Mouse (Mus musculus) hindbrain, embryonic 15.5 days (tissue): ENCODE results near the gene Rtn2. TPM values are rescaled to one million over a fixed set of nuclear protein-coding genes. Genes with fewer than 3 reads are reported as not detected.
A peak's percentile ranks its signal among the peaks of the same experiment; 100 is the strongest.
"Not testable (repeated sequence)": the region's sequence is repeated elsewhere in the genome, so short reads cannot be mapped to it uniquely, and the experiment has no call there.

Experiments used
- ATAC-seq: fragments of 200-750 bp; cut with Nextera tagmentation; 2 replicates; pipeline ENCODE4 v1.8.0; 2017; ENCODE audit warnings: low read depth, moderate number of reproducible peaks, moderate TSS enrichment; ENCODE audit not compliant: low FRiP score
- H3K27ac ChIP-seq: fragments of 300-500 bp; sonication (generic); replicated peaks from 2 replicates; pipeline ENCODE4 v1.5.1; 2015; ENCODE audit warnings: mild to moderate bottlenecking, inconsistent platforms
- H3K27me3 ChIP-seq: fragments of 300-500 bp; sonication (generic); 2 replicates; pipeline ENCODE4 v1.6.1; 2015; ENCODE audit warnings: control low read depth, inconsistent platforms
- H3K36me3 ChIP-seq: fragments of 300-500 bp; sonication (generic); 2 replicates; pipeline ENCODE4 v1.6.1; 2015; ENCODE audit warnings: control low read depth, inconsistent platforms
- H3K4me1 ChIP-seq: fragments of 300-500 bp; sonication (generic); replicated peaks from 2 replicates; pipeline ENCODE4 v1.6.1; 2015; ENCODE audit warnings: control low read depth, inconsistent platforms
- H3K4me2 ChIP-seq: fragments of 300-500 bp; sonication (generic); 2 replicates; pipeline ENCODE4 v1.6.1; 2015; ENCODE audit warnings: moderate library complexity, mild to moderate bottlenecking, inconsistent platforms
- H3K4me3 ChIP-seq: fragments of 300-500 bp; sonication (generic); 2 replicates; pipeline ENCODE4 v1.5.1; 2015; ENCODE audit warnings: mild to moderate bottlenecking, inconsistent platforms
- H3K9ac ChIP-seq: fragments of 300-500 bp; sonication (generic); 2 replicates; pipeline ENCODE4 v1.6.1; 2015; ENCODE audit warnings: inconsistent platforms
- H3K9me3 ChIP-seq: fragments of 300-500 bp; sonication (generic); 2 replicates; pipeline ENCODE4 v1.6.1; 2016; ENCODE audit warnings: control low read depth, inconsistent platforms
- WGBS: fragments of 180-500 bp; shearing (Covaris S2); methylation state at CpG from one replicate; pipeline ENCODE4 v1.1.7; 2015; 5-methylcytosine and 5-hydroxymethylcytosine counted together
- polyA plus RNA-seq: library from polyadenylated mRNA; unstranded; fragments of >200 nt; fragmentation: Nextera tagmentation; extraction: Ambion mirVana; gene quantifications from 2 replicates; pipeline ENCODE4 v1.2.1, GENCODE M21; 2015

Rtn2 gene
- polyA plus RNA-seq, 1 experiment from 2014 or later, result 130 TPM

- Histone ChIP-seq H3K27ac (peak overlapping the region; percentile 88), H3K9ac (peak overlapping the region; percentile 93), H3K4me3 (peak overlapping the region; percentile 99), H3K27me3 (peaks cover 5% of the 10 kb centered on the region; the same call in 1 of the 2 replicates), H3K36me3 (no peaks in the 10 kb centered on the region), H3K9me3 (no peaks in the 10 kb centered on the region), H3K4me1 (peaks cover 24% of the 10 kb centered on the region), H3K4me2 (peak overlapping the region; percentile 97)
- peak; percentile 24; the same call in 1 of the 2 replicates for ATAC-seq
- under 1% methylated on average over 19 of the region's 19 CpGs for WGBS
These were observed 12.5 kb upstream of the Rtn2 start for GRCm38 (mm10) chr7:19269721-19270441.

- H3K36me3 ChIP-seq, result no peaks in the 10 kb centered on the region
- ATAC-seq, result no peak
- H3K9me3 ChIP-seq, result no peaks in the 10 kb centered on the region
- peaks cover 5% of the 10 kb centered on the region; the same call in 1 of the 2 replicates for H3K27me3 ChIP-seq
- H3K4me1 ChIP-seq, result peaks cover 24% of the 10 kb centered on the region
- H3K4me3 ChIP-seq, result peak overlapping the region; percentile 99
- peak overlapping the region; percentile 88 for H3K27ac ChIP-seq
- peak overlapping the region; percentile 97 for H3K4me2 ChIP-seq
- WGBS, result under 1% methylated on average over 17 of the region's 21 CpGs
- peak overlapping the region; percentile 93 for H3K9ac ChIP-seq
These were observed 11.8 kb upstream of the Rtn2 start for GRCm38 (mm10) chr7:19270509-19271237.

GRCm38 (mm10) chr7:19271238-19272172 is 10.9 kb upstream of the Rtn2 start, which contains the start of gene Vasp:
Gene Vasp, minus strand, starts transcription at chr7:19271817.
- Histone ChIP-seq H3K9ac (peak within 1 kb of the TSS; percentile 93), H3K27ac (peak within 1 kb of the TSS; percentile 88), H3K4me1 (peaks cover 24% of the 10 kb centered on the region), H3K9me3 (no peaks in the 10 kb centered on the region), H3K36me3 (no peaks in the 10 kb centered on the region), H3K4me2 (peak within 1 kb of the TSS; percentile 97), H3K4me3 (peak within 1 kb of the TSS; percentile 99), H3K27me3 (peaks cover 5% of the 10 kb centered on the region; the same call in 1 of the 2 replicates)
- WGBS, result under 1% methylated on average over 60 of the region's 62 CpGs
- ATAC-seq, result peak; percentile 72

GRCm38 (mm10) chr7:19272173-19272764 is 10.2 kb upstream of the Rtn2 start:
- under 1% methylated on average over 36 of the region's 36 CpGs for WGBS
- peak; percentile 79 for ATAC-seq
- Histone ChIP-seq H3K36me3 (no peaks in the 10 kb centered on the region), H3K4me3 (peak overlapping the region; percentile 99), H3K9ac (peak overlapping the region; percentile 93), H3K27me3 (peaks cover 5% of the 10 kb centered on the region; the same call in 1 of the 2 replicates), H3K4me2 (peak overlapping the region; percentile 97), H3K27ac (peak overlapping the region; percentile 88), H3K4me1 (peaks cover 24% of the 10 kb centered on the region), H3K9me3 (no peaks in the 10 kb centered on the region)

GRCm38 (mm10) chr7:19276253-19276652 is 6.2 kb upstream of the Rtn2 start:
- Histone ChIP-seq H3K27ac (no peak overlapping the region), H3K36me3 (no peaks in the 10 kb centered on the region), H3K27me3 (peaks cover 43% of the 10 kb centered on the region), H3K4me1 (peaks cover 10% of the 10 kb centered on the region), H3K9me3 (no peaks in the 10 kb centered on the region), H3K4me2 (no peak overlapping the region), H3K4me3 (no peak overlapping the region), H3K9ac (no peak overlapping the region)
- 51% methylated on average over 4 of the region's 4 CpGs for WGBS
- no peak for ATAC-seq

- Histone ChIP-seq H3K27ac (no peak overlapping the region), H3K27me3 (peaks cover 46% of the 10 kb centered on the region), H3K4me1 (peaks cover 17% of the 10 kb centered on the region), H3K9me3 (no peaks in the 10 kb centered on the region), H3K36me3 (no peaks in the 10 kb centered on the region), H3K4me3 (peak overlapping the region; percentile 31), H3K4me2 (peak overlapping the region; percentile 52), H3K9ac (peak overlapping the region; percentile 20; the same call in 1 of the 2 replicates)
- no peak for ATAC-seq
- 4% methylated on average over 34 of the region's 34 CpGs for WGBS
These were observed 3.4 kb upstream of the Rtn2 start for GRCm38 (mm10) chr7:19279052-19279451.

GRCm38 (mm10) chr7:19279581-19280114 is 2.8 kb upstream of the Rtn2 start, which contains the start of gene Ppm1n:
Gene Ppm1n, minus strand, starts transcription at chr7:19280064.
- no peaks in the 10 kb centered on the region for H3K36me3 ChIP-seq

GRCm38 (mm10) chr7:19281680-19282304 is 632 bp upstream of the Rtn2 start:
- H3K9me3 ChIP-seq, H3K36me3 ChIP-seq, ATAC-seq: not testable (repeated sequence)
- H3K4me2 ChIP-seq, result peak overlapping the region; percentile 85
- peak overlapping the region; percentile 98; the same call in 1 of the 2 replicates for H3K9ac ChIP-seq
- peaks cover 42% of the 10 kb centered on the region for H3K27me3 ChIP-seq
- 39% methylated on average over 6 of the region's 6 CpGs for WGBS
- peak overlapping the region; percentile 91 for H3K4me3 ChIP-seq
- H3K27ac ChIP-seq, result 0 out of 2 replicates have a peak overlapping the region, but pooled peaks have one; percentile 93
- H3K4me1 ChIP-seq, result peaks cover 31% of the 10 kb centered on the region

More at GRCm38 (mm10) chr7:19279581-19280114, 2.8 kb upstream of the Rtn2 start, which contains the start of gene Ppm1n:
- Histone ChIP-seq H3K27me3 (peaks cover 42% of the 10 kb centered on the region), H3K9me3 (no peaks in the 10 kb centered on the region), H3K4me2 (peak within 1 kb of the TSS; percentile 52), H3K4me3 (peak within 1 kb of the TSS; percentile 31), H3K4me1 (peaks cover 23% of the 10 kb centered on the region), H3K27ac (no peak within 1 kb of the TSS), H3K9ac (peak within 1 kb of the TSS; percentile 20; the same call in 1 of the 2 replicates)
- WGBS, result under 1% methylated on average over 46 of the region's 46 CpGs
- no peak for ATAC-seq

- Histone ChIP-seq H3K9me3 (no peaks in the 10 kb centered on the region), H3K36me3 (peaks cover 13% of the 10 kb centered on the region), H3K9ac (peak overlapping the region; percentile 98), H3K27ac (peak overlapping the region; percentile 93), H3K4me1 (peaks cover 31% of the 10 kb centered on the region), H3K4me2 (peak overlapping the region; percentile 85), H3K4me3 (peak overlapping the region; percentile 91), H3K27me3 (peaks cover 35% of the 10 kb centered on the region)
- WGBS, result under 1% methylated on average over 34 of the region's 35 CpGs
- ATAC-seq, result peak; percentile 81
These were observed 474 bp downstream of the Rtn2 start for GRCm38 (mm10) chr7:19282791-19283405.

- Histone ChIP-seq H3K9me3 (no peaks in the 10 kb centered on the region), H3K27me3 (peaks cover 30% of the 10 kb centered on the region), H3K27ac (peak overlapping the region; percentile 93), H3K36me3 (peaks cover 15% of the 10 kb centered on the region), H3K4me3 (peak overlapping the region; percentile 91), H3K4me1 (peaks cover 31% of the 10 kb centered on the region), H3K9ac (peak overlapping the region; percentile 98), H3K4me2 (peak overlapping the region; percentile 85)
- WGBS, result 20% methylated on average over 14 of the region's 14 CpGs
- ATAC-seq, result peak; percentile 20; the same call in 1 of the 2 replicates
These were observed 981 bp downstream of the Rtn2 start for GRCm38 (mm10) chr7:19283406-19283804.
